Mouse (Mus musculus) midbrain, embryonic 15.5 days (tissue): ENCODE data around the gene Sorbs1. TPM values are rescaled to one million over a fixed set of nuclear protein-coding genes. Genes with fewer than 3 reads are reported as not detected.

Source experiments
- ATAC-seq: fragments of 200-750 bp; cut with Nextera tagmentation; replicated peaks from 2 replicates; pipeline ENCODE4 v1.8.0; 2017; ENCODE audit warnings: moderate TSS enrichment
- H3K27ac ChIP-seq: fragments of 300-500 bp; sonication (generic); 2 replicates; pipeline ENCODE4 v1.5.1; 2015; ENCODE audit warnings: mild to moderate bottlenecking, inconsistent platforms
- H3K27me3 ChIP-seq: fragments of 300-500 bp; sonication (generic); replicated peaks from 2 replicates; pipeline ENCODE4 v1.6.1; 2015; ENCODE audit warnings: inconsistent platforms
- H3K36me3 ChIP-seq: fragments of 300-500 bp; sonication (generic); replicated peaks from 2 replicates; pipeline ENCODE4 v1.6.1; 2015; ENCODE audit warnings: inconsistent platforms
- H3K4me1 ChIP-seq: fragments of 300-500 bp; sonication (generic); 2 replicates; pipeline ENCODE4 v1.6.1; 2015; ENCODE audit warnings: inconsistent platforms
- H3K4me2 ChIP-seq: fragments of 300-500 bp; sonication (generic); 2 replicates; pipeline ENCODE4 v1.6.1; 2015; ENCODE audit warnings: inconsistent platforms, mild to moderate bottlenecking, moderate library complexity
- H3K4me3 ChIP-seq: fragments of 300-500 bp; sonication (generic); 2 replicates; pipeline ENCODE4 v1.5.1; 2015; ENCODE audit warnings: mild to moderate bottlenecking, inconsistent platforms
- H3K9ac ChIP-seq: fragments of 300-500 bp; sonication (generic); 2 replicates; pipeline ENCODE4 v1.6.1; 2015; ENCODE audit warnings: mild to moderate bottlenecking, inconsistent platforms
- H3K9me3 ChIP-seq: fragments of 300-500 bp; sonication (generic); 2 replicates; pipeline ENCODE4 v1.6.1; 2016; ENCODE audit warnings: inconsistent platforms
- WGBS: fragments of 180-500 bp; shearing (Covaris S2); methylation state at CpG from one replicate; pipeline ENCODE4 v1.1.7; 2015; ENCODE audit warnings: mixed read lengths; 5-methylcytosine and 5-hydroxymethylcytosine counted together
- polyA plus RNA-seq: library from polyadenylated mRNA; unstranded; fragments of >200 nt; fragmentation: Nextera tagmentation; extraction: Ambion mirVana; gene quantifications from 2 replicates; pipeline ENCODE4 v1.2.1, GENCODE M21; 2015

Gene Sorbs1
- polyA plus RNA-seq, 1 experiment from 2014 or later: 93.9 TPM

- WGBS: 89% methylated on average over 6 of the region's 6 CpGs
- Histone ChIP-seq H3K4me1 (no peaks in the 10 kb centered on the region), H3K36me3 (no peaks in the 10 kb centered on the region), H3K4me2 (no peak overlapping the region), H3K4me3 (no peak overlapping the region), H3K27me3 (no peaks in the 10 kb centered on the region), H3K9me3 (no peaks in the 10 kb centered on the region), H3K9ac (no peak overlapping the region), H3K27ac (no peak overlapping the region)
- ATAC-seq: no peak
Measured at GRCm38 (mm10) chr19:40536526-40536925, 22.9 kb upstream of the Sorbs1 start.

DNA sequence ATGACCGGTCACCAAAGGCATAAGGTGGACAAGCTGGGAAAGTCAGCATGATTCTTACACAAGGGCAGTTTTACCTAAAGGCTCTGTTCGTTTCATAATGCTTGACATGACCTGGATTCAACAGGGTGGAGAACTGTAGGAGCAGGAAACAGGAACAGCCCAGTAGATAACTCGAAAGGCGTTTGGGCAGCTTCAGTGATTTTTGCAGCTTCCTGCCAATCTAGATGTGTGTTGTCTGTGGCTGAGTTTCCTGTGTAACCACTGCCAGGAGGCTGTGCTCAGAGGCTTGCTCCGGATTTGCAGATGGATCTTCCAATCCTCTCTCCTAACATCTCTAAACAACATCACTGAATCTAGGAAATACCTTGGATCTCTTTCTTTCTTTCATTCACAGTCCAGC lies 18.9 kb upstream of the Sorbs1 start:
- Histone ChIP-seq H3K27me3 (no peaks in the 10 kb centered on the region), H3K36me3 (no peaks in the 10 kb centered on the region), H3K27ac (no peak overlapping the region), H3K9ac (no peak overlapping the region), H3K4me2 (no peak overlapping the region), H3K9me3 (no peaks in the 10 kb centered on the region), H3K4me3 (no peak overlapping the region), H3K4me1 (no peaks in the 10 kb centered on the region)
- WGBS: 87% methylated on average over 5 of the region's 5 CpGs
- ATAC-seq: no peak

DNA sequence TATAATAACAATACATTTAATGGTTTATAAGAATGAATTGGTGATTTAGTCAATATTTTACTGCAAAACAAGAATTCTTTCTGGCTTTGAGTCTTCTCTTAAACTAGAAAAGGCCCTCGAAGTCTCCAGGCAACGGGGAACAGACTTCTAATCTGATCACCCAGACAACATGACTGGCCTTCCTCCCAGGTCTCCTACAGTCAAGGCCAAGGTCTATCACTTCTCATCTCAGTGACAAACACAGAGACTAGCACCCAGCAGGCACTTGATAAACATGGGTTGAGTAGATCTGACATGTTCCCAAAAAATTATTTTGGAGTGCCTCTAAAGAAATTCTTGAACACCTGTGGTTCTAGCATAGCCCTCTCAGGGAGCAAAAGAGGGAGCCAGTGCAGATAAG lies 16.7 kb upstream of the Sorbs1 start:
- Histone ChIP-seq H3K4me2 (no peak overlapping the region), H3K4me3 (no peak overlapping the region), H3K4me1 (no peaks in the 10 kb centered on the region), H3K9ac (no peak overlapping the region), H3K36me3 (no peaks in the 10 kb centered on the region), H3K9me3 (no peaks in the 10 kb centered on the region), H3K27me3 (no peaks in the 10 kb centered on the region), H3K27ac (no peak overlapping the region)
- no peak for ATAC-seq
- WGBS: 90% methylated on average over 2 of the region's 2 CpGs

DNA sequence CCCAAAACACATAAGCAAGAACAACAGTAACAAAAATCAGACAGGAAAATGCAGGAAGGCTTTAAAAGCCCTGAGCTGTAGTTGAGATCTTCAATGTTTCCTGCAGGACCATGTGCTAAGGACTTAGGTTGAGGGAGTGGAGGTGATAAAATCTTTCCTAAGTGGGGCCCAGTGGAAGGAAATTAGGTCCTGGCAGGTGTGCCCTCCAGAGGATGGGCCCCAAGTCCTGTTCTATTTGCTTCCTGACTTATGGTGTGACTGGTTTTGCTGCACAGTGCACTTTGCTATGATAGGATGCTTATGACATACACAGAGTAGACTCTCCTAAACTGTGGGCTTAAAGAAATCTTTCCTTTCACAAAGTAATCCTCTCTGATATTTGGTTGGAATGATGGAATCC lies 14.7 kb upstream of the Sorbs1 start:
- ATAC-seq: no peak

GRCm38 (mm10) chr19:40526367-40527014 lies 12.9 kb upstream of the Sorbs1 start:
- Histone ChIP-seq H3K9ac (no peak overlapping the region), H3K9me3 (no peaks in the 10 kb centered on the region), H3K4me1 (no peaks in the 10 kb centered on the region), H3K27me3 (no peaks in the 10 kb centered on the region), H3K4me2 (no peak overlapping the region), H3K27ac (no peak overlapping the region), H3K36me3 (no peaks in the 10 kb centered on the region), H3K4me3 (no peak overlapping the region)
- ATAC-seq: no peak
- 82% methylated on average over 9 of the region's 9 CpGs for WGBS

More for the DNA sequence above, 14.7 kb upstream of the Sorbs1 start:
- H3K4me2 ChIP-seq: no peak overlapping the region
- H3K27me3 ChIP-seq: no peaks in the 10 kb centered on the region
- H3K4me1 ChIP-seq: no peaks in the 10 kb centered on the region
- no peak overlapping the region for H3K9ac ChIP-seq
- H3K27ac ChIP-seq: no peak overlapping the region
- H3K9me3 ChIP-seq: no peaks in the 10 kb centered on the region
- no peak overlapping the region for H3K4me3 ChIP-seq
- no peaks in the 10 kb centered on the region for H3K36me3 ChIP-seq

DNA sequence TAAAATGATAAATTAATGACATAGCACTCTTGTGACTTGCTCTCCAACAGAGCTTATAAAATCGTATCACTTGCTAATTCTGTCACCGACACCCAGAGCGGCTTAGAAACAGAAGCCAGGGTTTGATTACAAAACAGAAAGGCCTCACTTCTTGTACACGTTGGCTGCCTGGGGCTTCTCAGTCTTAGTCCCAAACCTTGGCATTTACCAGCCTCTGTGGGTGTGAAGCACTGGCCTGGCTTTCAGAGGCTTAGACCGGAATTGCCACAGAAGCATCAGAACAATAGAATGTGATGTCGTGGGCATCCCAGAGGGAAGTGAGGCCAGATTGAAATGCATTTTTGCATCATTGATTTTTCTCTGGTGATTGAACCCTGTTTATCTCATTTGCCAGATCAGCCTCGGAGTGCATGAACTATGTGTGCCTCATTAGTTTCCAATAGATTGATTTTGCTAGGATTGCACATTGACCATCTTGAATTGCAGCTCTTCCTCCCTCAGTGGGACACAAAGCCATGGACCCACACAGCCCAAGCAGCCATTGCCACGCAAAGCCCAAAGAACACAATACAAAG lies 9.9 kb upstream of the Sorbs1 start:
- H3K9ac ChIP-seq: no peak overlapping the region
- H3K36me3 ChIP-seq: no peaks in the 10 kb centered on the region
- no peak overlapping the region for H3K4me2 ChIP-seq
- no peaks in the 10 kb centered on the region for H3K4me1 ChIP-seq
- H3K27me3 ChIP-seq: no peaks in the 10 kb centered on the region
- no peak for ATAC-seq
- no peaks in the 10 kb centered on the region for H3K9me3 ChIP-seq
- 47% methylated on average over 8 of the region's 8 CpGs for WGBS
- H3K4me3 ChIP-seq: no peak overlapping the region
- no peak overlapping the region for H3K27ac ChIP-seq

DNA sequence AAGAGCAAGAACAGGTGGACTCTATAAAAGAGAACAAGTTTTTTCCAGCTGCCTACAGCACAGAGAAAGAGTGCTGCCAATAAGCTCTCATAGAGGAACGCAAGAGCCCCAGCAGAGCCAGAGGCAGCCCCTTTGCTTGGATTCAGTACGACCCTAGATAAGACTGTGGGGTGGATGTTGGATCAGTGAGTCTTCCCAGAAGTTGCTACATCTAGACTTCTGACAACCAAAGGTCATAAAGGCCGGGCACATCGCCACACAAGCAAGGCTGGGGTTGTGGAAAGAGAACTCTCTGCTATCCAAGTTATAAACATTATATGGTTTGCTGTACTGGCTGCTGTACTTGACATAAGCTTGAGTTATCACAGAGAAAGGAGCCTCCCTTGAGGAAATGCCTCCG lies 6.8 kb upstream of the Sorbs1 start:
- no peak overlapping the region for H3K9ac ChIP-seq
- no peak overlapping the region for H3K4me3 ChIP-seq
- no peaks in the 10 kb centered on the region for H3K9me3 ChIP-seq
- no peaks in the 10 kb centered on the region for H3K27me3 ChIP-seq
- WGBS: 87% methylated on average over 5 of the region's 5 CpGs
- H3K36me3 ChIP-seq: no peaks in the 10 kb centered on the region
- H3K4me2 ChIP-seq: no peak overlapping the region
- no peaks in the 10 kb centered on the region for H3K4me1 ChIP-seq
- no peak overlapping the region for H3K27ac ChIP-seq
- no peak for ATAC-seq

GRCm38 (mm10) chr19:40518706-40519105 lies 5.1 kb upstream of the Sorbs1 start:
- Histone ChIP-seq H3K4me2 (no peak overlapping the region), H3K9me3 (no peaks in the 10 kb centered on the region), H3K4me3 (no peak overlapping the region), H3K36me3 (no peaks in the 10 kb centered on the region), H3K27me3 (no peaks in the 10 kb centered on the region), H3K9ac (no peak overlapping the region), H3K27ac (no peak overlapping the region), H3K4me1 (no peaks in the 10 kb centered on the region)
- no peak for ATAC-seq
- WGBS: 63% methylated on average over 1 of the region's 1 CpGs

DNA sequence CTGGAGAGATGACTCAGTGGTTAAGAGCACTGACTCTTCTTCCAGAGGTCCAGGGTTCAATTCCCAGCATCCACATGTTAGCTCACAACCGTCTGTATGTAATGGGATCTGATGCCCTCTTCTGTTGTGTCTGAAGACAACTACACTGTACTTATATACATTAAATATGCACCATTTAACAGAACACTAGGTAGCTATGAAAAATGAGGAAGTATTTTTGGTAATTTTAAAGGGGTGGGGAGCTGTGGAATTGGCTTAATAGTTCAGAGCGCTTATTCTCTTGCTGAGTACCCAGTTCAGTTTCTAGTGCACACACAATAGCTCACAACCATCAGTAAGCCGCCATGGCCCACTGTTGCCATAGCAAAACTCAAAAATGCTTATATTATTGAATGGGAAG lies 2.0 kb upstream of the Sorbs1 start:
- Histone ChIP-seq H3K4me2 (no peak overlapping the region), H3K27me3 (no peaks in the 10 kb centered on the region), H3K9ac (no peak overlapping the region), H3K27ac (no peak overlapping the region), H3K36me3 (no peaks in the 10 kb centered on the region), H3K4me1 (peaks cover 16% of the 10 kb centered on the region), H3K4me3 (no peak overlapping the region), H3K9me3 (no peaks in the 10 kb centered on the region)
- WGBS: 91% methylated on average over 3 of the region's 3 CpGs
- no peak for ATAC-seq

GRCm38 (mm10) chr19:40514376-40514775 lies 797 bp upstream of the Sorbs1 start:
- no peak for ATAC-seq
- no peaks in the 10 kb centered on the region for H3K36me3 ChIP-seq
- no peak overlapping the region for H3K9ac ChIP-seq
- no peaks in the 10 kb centered on the region for H3K27me3 ChIP-seq
- 80% methylated on average over 7 of the region's 7 CpGs for WGBS
- H3K4me3 ChIP-seq: no peak overlapping the region
- H3K4me2 ChIP-seq: no peak overlapping the region
- no peaks in the 10 kb centered on the region for H3K9me3 ChIP-seq
- H3K4me1 ChIP-seq: peaks cover 26% of the 10 kb centered on the region
- H3K27ac ChIP-seq: no peak overlapping the region

DNA sequence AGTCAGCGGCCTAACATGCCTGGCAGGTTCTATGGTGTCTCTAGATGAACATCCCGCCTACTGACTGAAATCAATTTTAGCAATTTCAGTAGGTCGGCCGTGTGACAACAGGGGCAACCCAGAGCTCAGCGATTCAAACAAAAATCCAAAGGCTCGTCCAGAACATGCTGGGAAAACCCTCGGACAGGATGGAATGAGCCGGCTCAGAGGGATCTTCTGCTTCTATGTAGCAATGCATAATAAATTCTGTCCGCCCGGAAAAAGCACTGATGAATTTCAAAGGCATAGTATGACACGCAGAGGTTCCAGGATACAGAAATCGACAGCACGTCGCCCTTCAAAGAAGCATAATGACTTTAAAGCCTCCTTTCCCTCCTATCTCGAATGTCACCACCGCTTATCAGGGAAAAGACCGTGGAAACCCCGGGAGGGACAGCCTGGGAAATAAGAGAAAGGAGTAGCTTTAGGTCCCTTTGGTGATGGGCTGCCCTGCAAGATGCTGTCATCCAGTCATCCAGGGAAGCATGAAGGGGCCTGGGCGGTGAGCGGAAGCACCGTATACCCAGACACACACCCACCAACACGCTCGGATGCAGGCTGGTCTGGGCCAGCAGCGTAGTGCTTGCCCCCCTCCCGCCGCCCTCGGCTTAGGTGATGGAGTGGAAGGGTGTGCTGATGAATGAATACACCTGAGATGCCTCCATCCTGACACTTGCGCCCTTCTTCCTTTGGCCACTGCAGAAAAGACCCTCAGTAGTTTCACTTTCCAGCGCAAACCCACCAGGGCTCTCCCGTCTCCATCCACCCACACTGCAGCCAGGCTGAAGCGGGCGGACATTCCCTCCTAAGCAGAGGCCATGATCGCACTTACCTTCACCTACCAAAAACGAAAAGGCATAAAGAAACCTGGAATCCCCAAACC lies 818 bp downstream of the Sorbs1 start:
- H3K27ac ChIP-seq: peak overlapping the region; percentile 87
- no peaks in the 10 kb centered on the region for H3K36me3 ChIP-seq
- peak overlapping the region; percentile 68 for H3K9ac ChIP-seq
- peak overlapping the region; percentile 52 for H3K4me2 ChIP-seq
- H3K4me3 ChIP-seq: peak overlapping the region; percentile 60
- peak; percentile 69 for ATAC-seq
- 0% methylated on average over 34 of the region's 34 CpGs for WGBS
- no peaks in the 10 kb centered on the region for H3K27me3 ChIP-seq
- peaks cover 31% of the 10 kb centered on the region for H3K4me1 ChIP-seq
- H3K9me3 ChIP-seq: no peaks in the 10 kb centered on the region

GRCm38 (mm10) chr19:40511679-40512309 lies 1.8 kb downstream of the Sorbs1 start:
- H3K4me3 ChIP-seq: peak overlapping the region; percentile 60
- 20% methylated on average over 5 of the region's 5 CpGs for WGBS
- H3K4me2 ChIP-seq: peak overlapping the region; percentile 52
- ATAC-seq: no peak
- peak overlapping the region; percentile 68 for H3K9ac ChIP-seq
- no peaks in the 10 kb centered on the region for H3K36me3 ChIP-seq
- no peaks in the 10 kb centered on the region for H3K9me3 ChIP-seq
- H3K27ac ChIP-seq: peak overlapping the region; percentile 87
- no peaks in the 10 kb centered on the region for H3K27me3 ChIP-seq
- peaks cover 31% of the 10 kb centered on the region for H3K4me1 ChIP-seq
